Mouse (Mus musculus): ENCODE data around the gene Tmub2.

The Tmub2 gene

GRCm38 (mm10) chr11:102329518-102329917 is 44.8 kb downstream of the Tmub2 start:
- no peak for DNase-seq (ENCODE audit: low read depth)

- no peak for DNase-seq (ENCODE audit: low read depth)
Observed at GRCm38 (mm10) chr11:102330039-102330438, 45.3 kb downstream of the Tmub2 start.

- DNase-seq (ENCODE audit: low read depth): no peak
Observed at GRCm38 (mm10) chr11:102331806-102332205, 47.1 kb downstream of the Tmub2 start.

- DNase-seq (ENCODE audit: low read depth): no peak
Observed at GRCm38 (mm10) chr11:102333061-102333460, 48.3 kb downstream of the Tmub2 start.

GRCm38 (mm10) chr11:102334010-102334409 is 49.3 kb downstream of the Tmub2 start:
- no peak for DNase-seq (ENCODE audit: low read depth)

- no peak for DNase-seq (ENCODE audit: low read depth)
Observed at GRCm38 (mm10) chr11:102334973-102335700, 50.4 kb downstream of the Tmub2 start.

GRCm38 (mm10) chr11:102336191-102336590 is 51.5 kb downstream of the Tmub2 start:
- no peak for DNase-seq (ENCODE audit: low read depth)

- DNase-seq (ENCODE audit: low read depth): no peak
Observed at GRCm38 (mm10) chr11:102337921-102338320, 53.2 kb downstream of the Tmub2 start.

- DNase-seq (ENCODE audit: low read depth): no peak
Observed at GRCm38 (mm10) chr11:102338561-102338960, 53.8 kb downstream of the Tmub2 start.

All from c-Kit-positive CD71-positive TER-119-negative erythroid progenitor cells, embryonic 14.5 days (primary cell).